Mouse (Mus musculus): ENCODE measurements at regions not wholly inside any gene's neighbourhood (a gene's known extent, or its start where the extent isn't known, plus 50 kb on each side); places are given as distances from the start of the nearest gene placed in this dataset.

- no peak for DNase-seq (ENCODE audit: low read depth, low spot score)
Observed at GRCm38 (mm10) chr1:181299075-181299665, 53.3 kb upstream of the Cnih3 start.

GRCm38 (mm10) chr1:181299826-181300225 lies 52.6 kb upstream of the Cnih3 start:
- no peak for DNase-seq (ENCODE audit: low read depth, low spot score)

- no peak for DNase-seq (ENCODE audit: low read depth, low spot score)
Observed at GRCm38 (mm10) chr1:181302151-181302550, 50.3 kb upstream of the Cnih3 start.
